Mouse (Mus musculus): ENCODE data around the gene Tnni3k.

The Tnni3k gene

DNA sequence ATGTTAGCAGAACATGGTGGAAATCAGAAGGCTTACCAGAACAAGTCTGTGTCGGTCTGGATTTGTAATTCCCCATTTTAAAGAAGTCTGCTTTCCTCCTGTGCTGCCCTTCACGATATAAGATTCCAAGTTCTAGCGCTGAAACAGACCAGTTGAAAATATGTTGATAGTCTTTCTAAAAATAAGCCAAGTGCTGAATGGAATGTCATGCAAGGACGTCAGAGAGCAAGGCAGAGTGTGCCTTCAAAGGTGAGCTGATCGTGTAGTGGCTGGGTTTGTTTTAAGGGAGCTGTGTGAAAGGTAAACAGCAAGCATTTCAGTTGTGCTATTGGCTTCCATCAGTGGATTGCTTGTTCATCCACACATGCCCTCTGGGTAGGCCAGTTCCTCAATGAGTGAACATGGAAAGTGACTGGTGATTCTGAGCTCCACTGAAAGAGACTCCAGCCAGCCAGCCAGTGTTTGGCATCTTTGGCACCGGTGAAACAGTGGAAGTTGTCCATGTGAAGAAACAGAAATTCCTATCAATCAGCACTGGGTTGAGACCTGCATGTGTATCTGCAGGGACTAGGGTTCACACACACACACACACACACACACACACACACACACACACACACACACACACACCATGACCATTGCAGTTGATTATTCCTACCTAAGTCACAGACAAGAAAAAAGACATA is at the start of gene Tnni3k:
TSS of gene Tnni3k (minus strand) at position 177 of the 686 bp plus-strand sequence.
- WGBS: 70% methylated on average over 6 of the region's 6 CpGs

DNA sequence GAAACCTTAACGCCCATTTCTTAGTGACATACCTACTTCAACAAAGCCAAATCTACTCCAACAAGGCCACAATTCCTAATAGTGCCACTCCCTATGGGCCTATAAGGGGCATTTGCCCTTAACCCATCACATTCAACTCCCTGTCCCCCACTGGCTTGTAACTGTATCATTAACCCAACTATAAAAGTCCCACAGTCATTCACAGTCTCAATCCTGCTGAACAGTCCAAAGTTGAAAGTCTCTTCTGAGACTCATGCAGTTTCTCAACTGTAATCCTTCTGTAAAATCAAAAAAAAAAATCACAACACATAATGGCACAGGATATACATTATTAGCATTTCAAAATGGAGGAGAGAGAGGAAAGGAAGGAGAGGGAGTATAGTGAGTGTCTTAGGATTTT is 44.1 kb upstream of the Tnni3k start:
- 87% methylated on average over 1 of the region's 1 CpGs for WGBS

DNA sequence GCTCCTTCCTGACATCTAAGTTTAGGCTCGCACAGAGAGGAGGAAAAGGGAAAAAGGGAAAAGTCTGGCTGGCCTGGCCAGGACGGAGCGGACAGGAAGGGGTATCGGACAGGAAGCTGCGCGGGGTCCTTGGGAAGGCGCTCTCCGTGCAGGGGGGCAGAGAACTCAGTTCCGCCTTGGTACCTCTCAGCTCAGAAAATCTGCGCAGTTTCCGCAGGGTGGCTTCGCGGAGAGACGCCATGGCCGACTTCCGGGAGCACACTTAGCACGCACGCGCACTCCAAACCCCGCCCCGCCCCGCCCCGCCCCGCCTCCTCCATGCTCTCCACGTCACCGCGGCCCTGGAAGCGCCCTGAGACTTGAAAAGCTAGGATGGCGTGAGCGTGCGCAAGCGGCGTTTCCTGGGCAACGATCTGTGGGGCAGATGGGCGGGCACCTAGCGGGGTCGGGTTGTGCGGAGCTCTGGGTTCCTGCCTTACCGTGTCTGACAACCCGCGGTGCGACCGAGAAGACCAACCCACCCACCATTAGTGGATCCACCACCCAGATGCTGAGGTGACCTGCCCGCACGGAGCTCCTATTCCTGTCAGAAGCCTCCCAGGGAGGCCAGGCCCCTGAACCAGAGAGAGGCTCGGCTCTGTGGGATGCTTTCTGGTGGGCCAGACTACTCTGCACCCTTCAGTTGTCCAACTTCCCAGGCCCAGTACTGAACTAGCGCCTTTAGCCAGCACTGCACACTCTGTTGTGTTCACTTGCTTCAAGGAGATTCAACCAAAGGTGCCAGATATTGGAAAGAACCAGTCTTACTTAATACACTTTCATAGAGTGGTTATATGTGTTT is 38.1 kb upstream of the Tnni3k start, which contains the start of the genes Fpgt and Lrriq3:
TSS of gene Fpgt (minus strand) at position 288 of the 841 bp plus-strand sequence.
TSS of gene Lrriq3 (plus strand) at position 319 of the 841 bp plus-strand sequence.
- WGBS: 1% methylated on average over 47 of the region's 47 CpGs

DNA sequence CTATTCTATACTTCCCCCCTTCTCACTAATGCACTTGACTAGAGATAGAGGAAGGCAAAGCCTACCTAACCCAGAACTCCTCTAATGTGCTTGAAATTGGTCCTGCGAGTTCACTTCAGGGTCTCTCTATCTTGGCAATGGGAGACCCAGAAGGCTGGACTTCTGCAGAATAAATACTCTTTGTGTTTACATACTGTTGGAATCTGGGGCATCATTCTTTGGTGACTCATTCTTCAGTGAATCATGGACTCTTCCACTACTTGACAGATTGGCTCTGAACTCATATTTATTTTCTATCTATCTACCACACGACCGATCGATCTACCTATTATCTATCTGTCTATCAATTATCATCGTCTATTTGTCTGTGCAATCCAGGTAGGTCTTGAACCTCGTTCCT is 36.9 kb upstream of the Tnni3k start:
- WGBS: 81% methylated on average over 6 of the region's 6 CpGs

DNA sequence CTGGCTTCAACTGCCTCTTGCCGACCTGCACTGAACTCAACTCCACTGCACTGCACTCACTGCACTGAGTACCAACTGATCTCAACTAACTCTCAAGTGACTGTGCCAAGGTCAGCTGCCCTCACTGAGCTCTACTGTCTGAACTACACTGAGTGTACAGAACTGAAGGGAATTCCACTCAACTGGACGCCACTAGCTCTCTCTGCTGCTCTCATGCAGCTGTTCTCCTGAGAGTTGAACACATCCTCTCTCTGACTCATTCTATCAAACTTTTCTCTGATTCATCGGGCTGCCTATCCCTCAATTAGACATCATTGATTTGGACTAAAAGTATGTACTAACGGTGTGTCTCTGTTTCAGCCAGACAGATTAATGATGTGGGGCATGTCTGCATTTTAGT is 22.7 kb upstream of the Tnni3k start:
- 81% methylated on average over 4 of the region's 4 CpGs for WGBS

DNA sequence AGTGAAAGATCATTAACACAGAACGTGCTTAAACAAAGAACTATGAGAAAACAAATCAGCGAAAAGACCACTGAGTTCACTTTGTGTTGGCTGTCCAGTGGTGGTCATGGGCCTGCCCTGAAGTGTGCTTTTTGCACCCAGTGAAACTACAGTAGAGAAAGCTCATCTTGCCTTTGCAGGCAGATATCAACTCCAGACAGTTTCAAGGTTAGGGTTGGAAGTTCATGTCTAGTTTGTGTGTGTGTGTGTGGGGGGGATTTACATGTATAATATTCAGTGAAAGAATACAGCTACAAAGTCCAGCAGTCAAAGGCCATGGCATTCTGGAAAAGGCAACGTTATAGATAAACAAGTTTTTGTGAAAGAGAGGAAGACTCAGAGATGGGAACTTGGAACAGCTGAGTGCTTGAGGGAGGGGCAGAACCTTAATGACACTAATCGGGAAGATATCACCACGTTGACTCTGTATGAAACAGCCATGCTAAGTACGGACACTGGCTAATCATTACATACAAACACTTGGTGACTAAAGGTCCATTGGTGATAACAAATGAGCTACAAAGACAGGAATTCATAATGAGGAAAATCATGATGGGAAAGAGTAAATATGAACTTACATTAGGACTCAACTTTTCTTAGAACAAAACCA is 3.7 kb upstream of the Tnni3k start:
- WGBS: 87% methylated on average over 6 of the region's 6 CpGs

DNA sequence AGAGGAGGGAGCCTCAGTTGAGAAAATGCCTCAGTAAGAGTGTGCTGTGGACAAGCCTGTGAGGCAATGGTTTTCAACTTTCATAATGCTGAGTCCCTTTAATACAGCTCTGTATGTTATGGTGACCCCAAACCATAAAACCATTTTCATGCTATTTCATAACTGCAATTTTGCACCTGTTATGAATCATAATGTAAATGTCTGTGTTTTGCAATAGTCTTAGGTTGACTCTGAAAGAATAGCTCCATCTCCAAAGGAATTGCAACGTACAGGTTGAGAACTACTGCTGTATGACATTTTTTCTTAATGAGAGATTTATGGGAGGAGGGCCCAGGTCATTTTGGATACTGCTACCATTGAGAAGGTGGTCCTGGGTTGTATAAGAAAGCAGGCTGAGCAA is 2.0 kb downstream of the Tnni3k start:
- WGBS: 70% methylated on average over 1 of the region's 1 CpGs

DNA sequence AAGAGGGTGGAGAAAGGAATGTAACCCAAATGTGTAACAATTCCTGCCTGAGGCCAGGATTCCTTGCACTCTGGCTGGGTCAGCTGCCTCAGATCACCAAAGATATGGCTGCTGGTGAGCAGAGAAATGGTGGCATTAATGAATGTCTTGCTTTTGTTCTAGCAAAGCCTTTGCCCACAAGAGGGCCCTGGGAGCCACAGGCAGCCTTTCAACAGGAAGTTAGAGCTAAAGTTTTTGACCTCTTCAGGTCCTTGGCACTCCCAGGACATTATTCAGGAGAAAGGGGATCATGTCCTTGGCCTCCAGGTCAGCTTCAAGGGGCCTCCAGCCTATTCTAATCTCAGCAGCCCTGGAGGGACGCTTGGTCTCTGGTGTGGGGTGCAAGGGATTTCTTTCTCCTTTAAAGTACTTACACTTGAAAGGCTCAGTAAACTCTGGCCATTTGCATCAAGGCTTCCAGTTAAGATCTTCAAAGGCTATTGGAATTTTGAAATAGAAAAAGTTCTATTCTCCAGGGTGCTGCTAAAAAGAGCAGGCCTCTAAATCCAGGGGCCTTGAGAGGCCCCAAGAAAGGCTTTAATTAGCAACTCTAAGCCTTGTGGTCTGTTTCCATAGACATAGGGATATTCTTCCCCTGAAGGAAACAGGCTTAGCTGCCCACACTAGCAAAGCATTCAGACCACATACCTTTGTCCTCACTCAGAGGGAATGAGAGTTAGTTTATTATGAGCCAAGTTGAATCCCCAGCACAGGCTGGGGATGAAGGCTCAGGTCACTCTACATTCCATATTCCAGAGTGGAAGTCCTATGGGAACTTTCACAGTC is 16.0 kb downstream of the Tnni3k start:
- WGBS: 36% methylated on average over 1 of the region's 1 CpGs

DNA sequence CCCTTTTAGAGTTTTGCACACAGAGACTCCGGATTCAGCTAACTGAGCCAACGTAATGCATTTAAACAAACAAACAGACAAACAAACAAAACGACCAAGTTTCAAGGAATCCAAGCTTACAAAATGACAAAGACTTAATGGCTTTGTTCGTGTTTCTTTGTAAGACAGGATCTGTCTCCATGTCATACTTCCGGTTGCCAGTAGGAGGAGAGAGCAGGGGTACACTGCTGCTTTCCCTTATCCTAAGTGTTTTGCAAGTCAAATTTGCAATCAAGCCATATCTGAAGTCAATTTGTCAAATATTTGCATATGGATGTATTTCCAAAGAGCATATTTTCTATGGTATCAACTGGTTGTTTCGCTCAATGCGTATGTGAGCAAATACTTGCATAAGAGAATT is 20.9 kb downstream of the Tnni3k start:
- WGBS: 79% methylated on average over 7 of the region's 7 CpGs

DNA sequence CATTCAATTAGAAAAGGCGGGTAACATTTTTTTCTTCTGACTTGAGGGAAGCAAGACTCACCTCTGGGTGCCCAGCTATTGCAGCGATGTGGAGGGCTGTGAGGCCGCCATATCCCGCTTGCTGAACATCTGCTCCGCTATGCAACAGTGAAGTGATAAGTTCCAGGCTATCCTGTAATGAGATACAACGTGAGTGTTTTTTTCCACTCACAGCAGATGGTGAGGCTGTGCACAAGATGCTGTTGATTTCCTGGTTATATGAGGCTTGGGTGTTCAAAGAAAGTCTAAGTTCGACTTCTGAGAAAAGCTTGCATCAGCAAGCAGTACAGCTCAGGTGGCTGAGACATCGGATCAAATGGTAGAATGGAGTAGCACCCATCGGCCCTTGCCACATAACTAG is 25.0 kb downstream of the Tnni3k start:
- WGBS: 57% methylated on average over 9 of the region's 9 CpGs

DNA sequence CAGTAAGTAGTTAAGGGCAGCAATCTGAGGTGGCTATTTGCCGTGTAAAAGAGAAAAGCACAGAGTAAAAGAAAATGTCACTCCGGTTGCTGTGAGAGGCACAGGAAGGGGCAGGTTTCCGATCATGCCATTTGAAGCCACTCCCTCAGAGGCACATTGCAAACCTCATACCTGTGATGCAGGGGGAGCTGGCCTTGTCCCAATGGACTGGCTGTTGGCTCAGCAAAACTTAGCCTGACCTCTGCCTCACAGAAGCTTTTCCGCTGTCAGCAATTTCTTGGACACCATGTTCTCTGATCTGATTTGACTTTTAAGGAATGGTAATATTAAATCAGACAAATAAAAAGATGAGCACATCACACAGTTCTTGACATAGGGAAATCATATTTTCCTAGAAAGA is 52.4 kb downstream of the Tnni3k start:
- WGBS: 82% methylated on average over 4 of the region's 4 CpGs

DNA sequence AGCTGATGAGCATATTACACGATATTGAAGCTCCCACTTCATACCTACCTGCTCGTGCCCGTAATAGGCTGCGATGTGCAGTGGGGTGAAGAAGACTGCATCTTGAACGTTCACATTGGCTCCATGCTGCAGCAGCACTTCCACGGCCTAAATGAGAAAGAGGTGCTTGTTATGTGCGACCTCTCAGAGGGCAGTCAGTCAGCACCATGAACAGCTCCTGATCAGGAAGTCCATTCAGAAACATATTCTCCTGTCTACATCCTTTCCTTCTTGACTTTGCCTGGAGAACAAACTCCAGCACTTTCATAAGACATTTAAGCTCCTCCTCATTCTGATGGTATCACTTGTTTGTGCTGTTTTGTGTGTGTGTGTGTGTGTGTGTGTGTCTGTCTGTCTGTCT is 76.1 kb downstream of the Tnni3k start:
- WGBS: 88% methylated on average over 7 of the region's 7 CpGs

DNA sequence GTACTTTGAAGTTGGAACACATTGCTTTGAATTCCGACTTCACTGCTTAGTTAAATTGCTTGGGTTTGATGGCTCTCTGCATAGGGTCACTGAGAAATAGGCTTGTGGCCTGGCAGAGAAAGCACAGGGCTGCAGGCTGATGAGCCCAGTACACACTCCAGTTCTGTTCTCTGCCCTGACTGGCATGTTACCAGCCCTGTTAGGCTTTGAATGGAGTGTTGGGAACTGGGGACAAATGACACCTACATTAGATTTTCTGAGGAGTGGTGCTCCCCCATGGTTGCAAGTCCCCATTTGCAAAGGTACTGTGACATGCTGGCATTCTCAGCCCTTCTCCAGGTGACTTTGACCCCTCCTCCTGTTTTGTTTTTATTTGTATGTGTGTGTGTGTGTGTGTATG is 83.6 kb downstream of the Tnni3k start:
- WGBS: 80% methylated on average over 1 of the region's 1 CpGs

DNA sequence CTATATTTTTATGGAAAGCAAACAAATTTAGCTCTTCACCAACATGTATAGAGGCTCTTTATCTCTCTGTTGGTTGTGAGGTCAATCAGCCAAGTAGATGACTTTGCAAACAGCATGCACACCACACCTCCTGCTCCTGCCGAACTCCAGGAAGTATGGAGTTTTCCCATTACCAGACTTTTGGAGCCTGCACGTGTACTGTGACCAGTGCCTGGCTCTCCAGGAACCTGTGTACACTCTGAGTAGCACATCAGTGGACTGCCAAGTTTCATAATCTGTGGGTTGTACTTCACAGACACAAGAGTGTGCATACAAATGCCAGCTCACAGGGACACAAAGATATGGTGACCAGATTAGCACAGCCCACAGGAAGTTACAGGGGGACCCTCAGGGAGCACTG is 84.2 kb downstream of the Tnni3k start:
- 71% methylated on average over 2 of the region's 2 CpGs for WGBS

DNA sequence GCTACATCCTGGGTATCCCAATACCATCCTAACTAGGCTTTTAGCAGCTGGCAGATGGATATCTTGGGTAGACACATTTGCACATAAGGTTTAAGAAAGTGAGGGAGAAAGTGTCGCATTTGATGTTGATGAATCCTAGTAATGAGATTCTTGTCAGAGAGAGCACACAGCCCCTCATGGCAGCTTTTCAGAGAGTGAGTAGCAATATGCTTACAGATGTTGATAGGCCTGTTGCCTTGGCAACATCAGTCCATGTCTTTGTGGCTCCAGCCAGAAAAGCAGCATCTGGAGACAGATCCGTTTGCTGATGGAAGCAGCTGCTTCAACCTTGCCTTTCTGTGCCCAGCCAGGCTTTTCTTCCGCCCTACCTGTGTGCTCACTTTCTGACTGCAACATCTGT is 93.9 kb downstream of the Tnni3k start:
- WGBS: 57% methylated on average over 3 of the region's 3 CpGs

DNA sequence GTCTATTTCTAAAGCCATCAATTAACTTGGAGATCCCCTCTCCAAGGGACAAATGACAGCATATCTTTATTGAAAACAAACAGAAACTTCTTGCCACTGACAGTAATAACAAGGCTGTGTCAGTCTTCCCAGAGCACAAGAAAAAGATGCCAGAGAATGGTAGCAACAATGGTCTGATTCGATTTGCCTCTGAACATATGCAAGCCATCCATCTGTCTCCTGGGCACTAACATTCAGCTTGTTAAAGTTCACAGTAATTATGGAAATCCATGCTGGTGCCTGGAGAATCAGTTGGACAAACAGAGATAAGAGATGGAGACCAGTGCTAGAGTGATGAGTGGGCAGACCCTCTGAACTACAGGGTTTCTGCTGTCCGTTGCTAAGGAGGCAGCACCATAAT is 102.1 kb downstream of the Tnni3k start:
- WGBS: 55% methylated on average over 2 of the region's 2 CpGs

DNA sequence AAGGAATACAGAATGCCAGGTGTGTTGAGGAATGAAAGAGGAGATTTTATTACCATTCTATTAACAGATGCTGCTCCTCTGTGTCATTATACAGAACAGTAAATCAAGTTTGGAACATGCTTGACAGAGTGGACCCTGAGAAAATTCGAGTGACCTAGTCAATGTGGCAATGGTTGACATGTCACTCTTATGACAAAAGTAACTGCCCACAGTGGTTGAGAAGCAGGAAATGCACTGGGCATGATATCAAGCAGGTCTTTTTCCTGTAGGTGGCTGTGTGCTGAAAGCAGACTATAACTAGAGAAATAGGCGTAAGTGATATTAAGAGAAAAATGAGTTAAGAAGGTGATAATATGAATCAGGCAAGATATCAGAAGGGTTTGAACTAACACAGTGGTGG is 105.7 kb downstream of the Tnni3k start:
- WGBS: 65% methylated on average over 2 of the region's 2 CpGs

DNA sequence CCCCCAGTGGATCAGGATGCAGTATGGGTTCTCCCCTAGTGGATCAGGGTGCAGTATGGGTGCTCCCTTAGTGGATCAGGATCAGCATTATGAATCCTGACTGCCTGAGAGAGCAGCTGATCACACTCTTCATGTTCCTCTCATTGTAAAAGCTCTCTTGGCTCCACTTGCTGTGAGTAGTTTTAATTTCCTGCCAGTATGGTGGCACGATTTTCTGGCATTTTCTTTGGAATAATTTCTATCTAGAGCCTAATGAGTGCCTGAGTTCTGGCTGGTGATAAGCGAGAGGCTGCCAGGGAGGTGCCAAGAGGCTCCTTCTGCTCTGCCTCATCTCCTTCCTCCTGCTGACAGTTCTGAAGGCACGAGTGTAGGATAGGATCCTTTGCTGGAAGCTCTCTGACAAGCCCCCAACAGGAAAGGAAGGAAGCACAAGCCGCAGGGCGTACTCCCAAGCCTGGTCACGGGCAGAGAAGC is 109.5 kb downstream of the Tnni3k start:
- 42% methylated on average over 6 of the region's 6 CpGs for WGBS

DNA sequence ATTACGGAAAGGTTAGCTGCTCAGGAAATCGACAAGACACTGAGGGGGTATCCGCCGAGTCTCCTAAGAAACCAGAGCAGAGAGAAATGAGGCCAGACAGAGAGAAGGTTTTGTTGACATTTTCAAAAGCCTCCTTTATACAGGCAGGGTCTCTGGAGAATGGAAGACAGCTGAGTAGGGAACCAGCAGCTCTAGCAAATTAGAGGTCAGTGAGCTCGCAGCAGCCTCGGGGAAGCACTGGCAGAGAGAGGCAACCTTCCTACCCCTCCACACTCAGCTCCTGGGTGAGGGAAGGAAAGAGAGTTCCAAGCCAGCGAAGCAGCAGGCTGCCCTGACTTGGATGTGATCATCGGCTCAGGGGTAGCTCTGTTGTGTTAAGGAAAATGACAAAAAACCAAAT is 127.5 kb downstream of the Tnni3k start:
- WGBS: 37% methylated on average over 8 of the region's 8 CpGs

DNA sequence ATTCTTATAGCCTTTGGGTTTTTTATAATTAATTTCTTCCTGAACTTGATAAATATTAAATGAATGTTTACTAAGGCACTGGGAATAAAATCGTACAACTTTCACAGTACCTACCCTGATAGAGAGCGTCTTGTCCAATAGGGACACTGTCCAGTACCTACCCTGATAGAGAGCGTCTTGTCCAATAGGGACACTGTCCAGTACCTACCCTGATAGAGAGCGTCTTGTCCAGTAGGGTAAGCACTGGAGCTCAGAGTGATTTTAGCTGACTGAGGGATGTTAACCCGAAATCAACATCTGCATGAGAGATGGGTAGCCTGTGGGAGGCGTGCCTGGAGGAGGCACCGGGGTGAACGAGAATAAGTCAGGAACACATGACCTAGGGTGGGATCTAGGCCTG is 130.3 kb downstream of the Tnni3k start:
- 91% methylated on average over 8 of the region's 8 CpGs for WGBS

DNA sequence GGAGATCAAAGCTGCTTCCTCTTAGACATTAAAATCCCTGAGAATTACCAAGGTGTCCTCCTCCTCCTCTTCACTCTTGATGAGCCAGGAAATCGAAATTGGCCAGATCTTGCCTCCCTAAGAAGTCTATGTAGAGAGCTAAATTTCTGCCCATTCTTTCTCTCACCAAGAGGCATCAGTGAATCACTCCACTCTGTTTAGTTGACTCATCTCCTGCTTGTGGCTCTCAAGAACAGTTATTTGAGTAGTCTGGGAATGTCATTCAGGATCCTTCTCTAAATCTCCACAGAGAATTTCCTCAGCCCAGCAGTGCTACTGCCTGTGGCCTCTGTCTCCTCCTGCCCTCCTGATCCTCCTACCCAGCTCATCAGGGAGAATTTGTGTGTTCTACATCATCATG is 139.6 kb downstream of the Tnni3k start:
- 37% methylated on average over 1 of the region's 1 CpGs for WGBS

DNA sequence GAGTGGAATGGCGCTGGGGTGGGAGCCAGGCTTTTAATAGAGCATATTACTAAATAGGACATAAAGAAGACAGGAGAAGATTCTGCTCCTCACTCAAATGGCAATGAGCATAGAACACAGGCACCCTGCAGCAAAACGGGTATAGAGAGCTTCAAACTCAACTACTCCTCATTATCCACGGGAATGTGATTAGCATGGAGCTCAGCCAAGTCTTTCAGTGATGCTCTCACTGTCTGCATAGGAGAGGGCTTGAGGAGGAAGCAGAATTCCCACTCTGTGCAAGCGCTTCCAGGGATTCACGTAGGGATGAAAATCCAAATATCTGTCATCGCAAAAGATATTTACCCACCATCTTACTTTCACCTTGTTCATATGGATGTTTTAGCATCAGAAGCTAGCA is 141.6 kb downstream of the Tnni3k start:
- 58% methylated on average over 6 of the region's 6 CpGs for WGBS
